Mouse (Mus musculus) embryonic facial prominence, embryonic 13.5 days (tissue): ENCODE measurements at regions not wholly inside any gene's neighbourhood (a gene's known extent, or its start where the extent isn't known, plus 50 kb on each side); places are given as distances from the start of the nearest gene placed in this dataset.

Source experiments
- ATAC-seq: fragments of 200-750 bp; cut with Nextera tagmentation; 2 replicates; pipeline ENCODE4 v1.8.0; 2017; ENCODE audit warnings: low read depth; ENCODE audit not compliant: insufficient number of reproducible peaks, insufficient read depth, low FRiP score, low TSS enrichment
- H3K27ac ChIP-seq: fragments of 300-500 bp; sonication (generic); 2 replicates; pipeline ENCODE4 v1.5.1; 2015; ENCODE audit warnings: moderate library complexity, mild to moderate bottlenecking, inconsistent platforms
- H3K27me3 ChIP-seq: fragments of 300-500 bp; sonication (generic); 2 replicates; pipeline ENCODE4 v1.6.1; 2015; ENCODE audit warnings: mild to moderate bottlenecking, inconsistent platforms
- H3K36me3 ChIP-seq: fragments of 300-500 bp; sonication (generic); 2 replicates; pipeline ENCODE4 v1.6.1; 2015; ENCODE audit warnings: mild to moderate bottlenecking, inconsistent platforms
- H3K4me1 ChIP-seq: fragments of 300-500 bp; sonication (generic); 2 replicates; pipeline ENCODE4 v1.6.1; 2015; ENCODE audit warnings: inconsistent platforms
- H3K4me2 ChIP-seq: fragments of 300-500 bp; sonication (generic); 2 replicates; pipeline ENCODE4 v1.6.1; 2015; ENCODE audit warnings: moderate library complexity, mild to moderate bottlenecking, inconsistent platforms
- H3K4me3 ChIP-seq: fragments of 300-500 bp; sonication (generic); 2 replicates; pipeline ENCODE4 v1.5.1; 2015; ENCODE audit warnings: mild to moderate bottlenecking, inconsistent platforms
- H3K9ac ChIP-seq: fragments of 300-500 bp; sonication (generic); 2 replicates; pipeline ENCODE4 v1.6.1; 2015; ENCODE audit warnings: mild to moderate bottlenecking, inconsistent platforms
- H3K9me3 ChIP-seq: fragments of 300-500 bp; sonication (generic); 2 replicates; pipeline ENCODE4 v1.6.1; 2016; ENCODE audit warnings: inconsistent platforms
- WGBS: fragments of 180-500 bp; shearing (Covaris S2); methylation state at CpG from one replicate; pipeline ENCODE4 v1.1.7; 2015; ENCODE audit warnings: mixed read lengths; 5-methylcytosine and 5-hydroxymethylcytosine counted together

- Histone ChIP-seq H3K27me3 (no peaks in the 10 kb centered on the region), H3K9ac (no peak overlapping the region), H3K4me1 (peaks cover 25% of the 10 kb centered on the region), H3K9me3 (no peaks in the 10 kb centered on the region), H3K27ac (no peak overlapping the region), H3K36me3 (no peaks in the 10 kb centered on the region), H3K4me2 (no peak overlapping the region), H3K4me3 (no peak overlapping the region)
- no peak for ATAC-seq
- WGBS: 16% methylated on average over 4 of the region's 4 CpGs
Measured at GRCm38 (mm10) chr17:45966736-45967135, 65.4 kb downstream of the Vegfa start.

- Histone ChIP-seq H3K4me1 (peaks cover 25% of the 10 kb centered on the region), H3K9me3 (no peaks in the 10 kb centered on the region), H3K27ac (no peak overlapping the region), H3K4me3 (no peak overlapping the region), H3K9ac (no peak overlapping the region), H3K27me3 (no peaks in the 10 kb centered on the region), H3K36me3 (no peaks in the 10 kb centered on the region), H3K4me2 (no peak overlapping the region)
- ATAC-seq: peak; percentile 38; the same call in 1 of the 2 replicates
Measured at GRCm38 (mm10) chr17:45964031-45964430, 68.1 kb downstream of the Vegfa start.

- H3K4me3 ChIP-seq: no peak overlapping the region
- no peak overlapping the region for H3K27ac ChIP-seq
- 28% methylated on average over 3 of the region's 3 CpGs for WGBS
- no peaks in the 10 kb centered on the region for H3K9me3 ChIP-seq
- H3K36me3 ChIP-seq: no peaks in the 10 kb centered on the region
- no peak overlapping the region for H3K9ac ChIP-seq
- H3K4me2 ChIP-seq: no peak overlapping the region
- no peaks in the 10 kb centered on the region for H3K27me3 ChIP-seq
- ATAC-seq: no peak
- H3K4me1 ChIP-seq: peaks cover 25% of the 10 kb centered on the region
Measured at GRCm38 (mm10) chr17:45963332-45963731, 68.8 kb downstream of the Vegfa start.

- Histone ChIP-seq H3K4me1 (peaks cover 14% of the 10 kb centered on the region), H3K36me3 (no peaks in the 10 kb centered on the region), H3K27ac (no peak overlapping the region), H3K27me3 (no peaks in the 10 kb centered on the region), H3K9me3 (no peaks in the 10 kb centered on the region), H3K4me3 (no peak overlapping the region), H3K9ac (no peak overlapping the region), H3K4me2 (no peak overlapping the region)
- ATAC-seq: no peak
- WGBS: 87% methylated on average over 16 of the region's 16 CpGs
Measured at GRCm38 (mm10) chr17:45961626-45962319, 70.4 kb downstream of the Vegfa start.

GRCm38 (mm10) chr17:45958094-45958881 is 73.9 kb downstream of the Vegfa start:
- H3K27me3 ChIP-seq: no peaks in the 10 kb centered on the region
- H3K4me3 ChIP-seq: no peak overlapping the region
- no peak for ATAC-seq
- H3K4me2 ChIP-seq: no peak overlapping the region
- H3K4me1 ChIP-seq: peaks cover 17% of the 10 kb centered on the region
- H3K27ac ChIP-seq: no peak overlapping the region
- no peaks in the 10 kb centered on the region for H3K36me3 ChIP-seq
- no peaks in the 10 kb centered on the region for H3K9me3 ChIP-seq
- WGBS: 78% methylated on average over 7 of the region's 7 CpGs
- no peak overlapping the region for H3K9ac ChIP-seq

GRCm38 (mm10) chr17:45955481-45955880 is 76.7 kb downstream of the Vegfa start:
- H3K9ac ChIP-seq: no peak overlapping the region
- no peak overlapping the region for H3K27ac ChIP-seq
- no peak overlapping the region for H3K4me2 ChIP-seq
- H3K9me3 ChIP-seq: no peaks in the 10 kb centered on the region
- no peaks in the 10 kb centered on the region for H3K27me3 ChIP-seq
- ATAC-seq: no peak
- H3K36me3 ChIP-seq: no peaks in the 10 kb centered on the region
- peaks cover 14% of the 10 kb centered on the region for H3K4me1 ChIP-seq
- no peak overlapping the region for H3K4me3 ChIP-seq
- 41% methylated on average over 10 of the region's 10 CpGs for WGBS

GRCm38 (mm10) chr17:45954824-45955223 is 77.3 kb downstream of the Vegfa start:
- Histone ChIP-seq H3K4me3 (no peak overlapping the region), H3K27ac (no peak overlapping the region), H3K4me1 (peaks cover 14% of the 10 kb centered on the region), H3K36me3 (no peaks in the 10 kb centered on the region), H3K9ac (no peak overlapping the region), H3K4me2 (no peak overlapping the region), H3K9me3 (no peaks in the 10 kb centered on the region), H3K27me3 (no peaks in the 10 kb centered on the region)
- ATAC-seq: no peak
- 81% methylated on average over 7 of the region's 7 CpGs for WGBS

- H3K27me3 ChIP-seq: no peaks in the 10 kb centered on the region
- peaks cover 14% of the 10 kb centered on the region for H3K4me1 ChIP-seq
- no peak overlapping the region for H3K9ac ChIP-seq
- H3K9me3 ChIP-seq: no peaks in the 10 kb centered on the region
- H3K36me3 ChIP-seq: no peaks in the 10 kb centered on the region
- no peak overlapping the region for H3K4me3 ChIP-seq
- 83% methylated on average over 8 of the region's 8 CpGs for WGBS
- ATAC-seq: no peak
- no peak overlapping the region for H3K4me2 ChIP-seq
- H3K27ac ChIP-seq: no peak overlapping the region
Measured at GRCm38 (mm10) chr17:45953523-45953922, 78.6 kb downstream of the Vegfa start.

GRCm38 (mm10) chr17:45950533-45951164 is 81.5 kb downstream of the Vegfa start:
- no peak for ATAC-seq
- Histone ChIP-seq H3K4me3 (no peak overlapping the region), H3K4me1 (peaks cover 10% of the 10 kb centered on the region), H3K9me3 (no peaks in the 10 kb centered on the region), H3K36me3 (no peaks in the 10 kb centered on the region), H3K27me3 (no peaks in the 10 kb centered on the region), H3K27ac (no peak overlapping the region), H3K9ac (no peak overlapping the region), H3K4me2 (no peak overlapping the region)
- WGBS: 48% methylated on average over 9 of the region's 9 CpGs

- WGBS: 86% methylated on average over 6 of the region's 6 CpGs
- no peaks in the 10 kb centered on the region for H3K9me3 ChIP-seq
- peaks cover 6% of the 10 kb centered on the region for H3K4me1 ChIP-seq
- no peaks in the 10 kb centered on the region for H3K27me3 ChIP-seq
- ATAC-seq: no peak
- no peak overlapping the region for H3K4me2 ChIP-seq
- H3K27ac ChIP-seq: no peak overlapping the region
- H3K36me3 ChIP-seq: no peaks in the 10 kb centered on the region
- no peak overlapping the region for H3K9ac ChIP-seq
- H3K4me3 ChIP-seq: no peak overlapping the region
Measured at GRCm38 (mm10) chr17:45949141-45949540, 83.0 kb downstream of the Vegfa start.

- Histone ChIP-seq H3K27me3 (no peaks in the 10 kb centered on the region), H3K27ac (no peak overlapping the region), H3K36me3 (no peaks in the 10 kb centered on the region), H3K9me3 (no peaks in the 10 kb centered on the region), H3K4me1 (peaks cover 6% of the 10 kb centered on the region), H3K9ac (no peak overlapping the region), H3K4me2 (no peak overlapping the region), H3K4me3 (no peak overlapping the region)
- WGBS: 72% methylated on average over 5 of the region's 5 CpGs
- no peak for ATAC-seq
Measured at GRCm38 (mm10) chr17:45948314-45948935, 83.7 kb downstream of the Vegfa start.
